Mouse (Mus musculus): ENCODE data around the gene Psmd4. TPM values are rescaled to one million over a fixed set of nuclear protein-coding genes. Genes with fewer than 3 reads are reported as not detected.

The Psmd4 gene
- polyA plus RNA-seq, 1 experiment = 457 TPM

DNA sequence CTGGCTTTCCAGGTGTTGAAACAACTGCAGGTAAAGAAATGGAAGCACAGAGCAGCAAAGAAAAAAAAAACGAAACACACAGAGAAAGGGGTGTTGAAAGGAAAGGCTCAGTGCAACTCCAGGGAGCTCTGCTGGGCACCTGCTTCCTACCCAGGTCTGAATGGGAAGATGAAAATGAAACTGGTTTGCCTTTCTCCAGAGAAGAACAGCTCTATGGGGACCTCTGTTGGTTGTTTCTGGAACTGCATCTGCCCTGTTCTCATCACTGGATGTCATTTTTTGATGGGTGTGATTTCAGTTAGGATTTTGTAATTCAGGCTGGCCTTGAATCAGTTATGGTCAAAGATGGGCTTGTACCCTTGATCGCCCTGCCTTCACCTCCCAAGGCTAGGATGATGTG lies 45.5 kb downstream of the Psmd4 start:
- TF ChIP-seq POLR2A (IDR thresholded peaks at IDR 0.05; ENCODE audit: insufficient read depth, low read depth, low read length) (no peak), CTCF (IDR thresholded peaks at IDR 0.05; ENCODE audit: insufficient read depth, low read depth, low read length) (no peak)
- Histone ChIP-seq H3K27ac (ENCODE audit: insufficient read depth, low read depth, low read length) (no peak overlapping the region), H3K4me3 (ENCODE audit: insufficient read depth, low read depth, low read length) (no peak overlapping the region), H3K4me1 (ENCODE audit: control insufficient read depth, insufficient read depth, low read length) (no peaks in the 10 kb centered on the region)
- WGBS = 32% methylated on average over 2 of the region's 2 CpGs

DNA sequence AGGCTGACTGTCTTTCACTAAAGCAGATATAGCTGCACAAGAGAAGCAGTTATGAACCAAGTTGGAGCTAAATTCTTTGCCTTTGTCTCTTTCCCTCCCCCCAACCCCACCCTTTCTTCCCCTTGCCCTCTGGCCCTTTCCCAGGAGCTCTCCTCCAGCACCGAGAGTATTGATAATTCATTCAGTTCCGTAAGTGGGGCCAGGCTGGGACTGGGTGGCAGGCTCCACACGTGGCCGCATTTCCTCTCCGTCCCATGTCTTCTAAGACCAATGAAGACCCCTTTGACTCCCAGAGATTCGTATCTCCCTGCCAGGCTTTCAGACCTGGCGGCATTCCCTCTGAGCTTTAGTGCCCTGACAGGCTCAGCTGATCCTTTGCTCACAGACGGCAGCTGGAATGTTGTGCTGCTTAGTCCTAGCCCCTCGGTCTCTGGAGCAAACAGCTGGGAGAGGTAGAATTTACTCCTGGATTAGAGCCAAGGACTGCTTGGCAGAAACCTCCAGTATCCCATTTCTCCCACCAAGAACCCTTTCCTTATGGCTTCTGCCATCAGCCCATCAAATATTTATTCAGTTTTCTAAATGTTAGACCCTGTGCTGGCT lies 53.2 kb downstream of the Psmd4 start:
- H3K4me3 ChIP-seq (ENCODE audit: insufficient read depth, low read depth, low read length) = no peak overlapping the region
- TF ChIP-seq POLR2A (IDR thresholded peaks at IDR 0.05; ENCODE audit: insufficient read depth, low read depth, low read length) = no peak
- no peak for TF ChIP-seq CTCF (IDR thresholded peaks at IDR 0.05; ENCODE audit: insufficient read depth, low read depth, low read length)
- no peak overlapping the region for H3K27ac ChIP-seq (ENCODE audit: insufficient read depth, low read depth, low read length)
- peaks cover 14% of the 10 kb centered on the region for H3K4me1 ChIP-seq (ENCODE audit: control insufficient read depth, insufficient read depth, low read length)
- WGBS = 23% methylated on average over 9 of the region's 9 CpGs

DNA sequence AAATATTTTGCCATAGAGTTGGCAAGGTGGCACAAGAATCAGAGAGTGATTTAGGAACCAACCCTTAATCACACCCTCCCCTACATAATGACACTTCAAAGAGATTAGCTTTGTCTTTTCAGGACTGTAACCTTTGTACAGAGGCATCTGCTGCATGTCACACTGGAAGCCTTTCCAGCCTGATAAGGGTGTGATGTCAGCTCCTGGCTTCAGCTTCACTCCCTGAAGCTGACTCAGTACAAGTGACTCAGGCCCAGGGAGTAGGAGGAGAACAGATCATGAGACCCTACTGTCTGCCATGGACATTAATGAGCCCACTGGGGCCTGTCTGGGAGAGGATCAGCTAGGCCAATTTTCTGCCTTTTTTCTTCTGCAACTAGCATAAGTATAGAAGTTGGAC lies 54.8 kb downstream of the Psmd4 start:
- TF ChIP-seq CTCF (IDR thresholded peaks at IDR 0.05; ENCODE audit: insufficient read depth, low read depth, low read length) (no peak), POLR2A (IDR thresholded peaks at IDR 0.05; ENCODE audit: insufficient read depth, low read depth, low read length) (no peak)
- peak overlapping the region; percentile 40; the same call in 1 of the 2 replicates for H3K27ac ChIP-seq (ENCODE audit: insufficient read depth, low read depth, low read length)
- H3K4me1 ChIP-seq (ENCODE audit: control insufficient read depth, insufficient read depth, low read length) = peaks cover 14% of the 10 kb centered on the region
- no peak overlapping the region for H3K4me3 ChIP-seq (ENCODE audit: insufficient read depth, low read depth, low read length)

DNA sequence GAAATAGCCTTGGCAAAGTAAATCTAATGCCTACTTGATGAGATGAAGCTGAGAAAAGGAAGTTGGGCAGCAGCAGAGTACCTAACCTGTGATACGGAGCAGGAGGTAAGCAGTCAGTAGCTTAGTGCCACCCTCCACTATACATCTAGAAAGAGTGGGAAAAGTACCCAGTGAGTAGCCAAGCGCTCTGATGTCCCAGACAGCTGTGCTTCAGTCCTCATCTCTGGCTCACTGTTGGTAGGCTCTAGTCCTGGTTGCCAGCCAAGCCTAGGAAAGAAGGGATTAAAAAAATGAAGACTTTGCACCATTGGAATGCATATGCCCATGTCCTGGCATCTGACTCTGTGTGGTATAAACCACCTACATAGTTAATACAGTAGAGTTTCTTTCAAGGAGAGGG lies 56.9 kb downstream of the Psmd4 start:
- Histone ChIP-seq H3K27ac (ENCODE audit: insufficient read depth, low read depth, low read length) (no peak overlapping the region), H3K4me1 (ENCODE audit: control insufficient read depth, insufficient read depth, low read length) (peaks cover 14% of the 10 kb centered on the region), H3K4me3 (ENCODE audit: insufficient read depth, low read depth, low read length) (no peak overlapping the region)
- TF ChIP-seq CTCF (IDR thresholded peaks at IDR 0.05; ENCODE audit: insufficient read depth, low read depth, low read length) (no peak), POLR2A (IDR thresholded peaks at IDR 0.05; ENCODE audit: insufficient read depth, low read depth, low read length) (no peak)
- 91% methylated on average over 2 of the region's 2 CpGs for WGBS

DNA sequence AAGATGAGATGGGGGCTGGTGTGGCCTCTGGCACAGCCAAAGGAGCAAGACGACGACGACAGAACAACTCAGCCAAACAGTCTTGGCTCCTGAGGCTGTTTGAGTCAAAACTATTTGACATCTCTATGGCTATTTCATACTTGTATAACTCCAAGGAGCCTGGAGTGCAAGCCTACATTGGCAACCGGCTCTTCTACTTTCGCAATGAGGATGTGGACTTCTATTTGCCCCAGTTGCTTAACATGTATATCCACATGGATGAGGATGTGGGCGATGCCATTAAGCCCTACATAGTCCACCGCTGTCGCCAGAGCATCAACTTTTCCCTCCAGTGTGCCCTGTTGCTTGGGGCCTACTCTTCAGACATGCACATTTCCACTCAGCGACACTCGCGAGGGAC lies 58.1 kb downstream of the Psmd4 start:
- TF ChIP-seq POLR2A (IDR thresholded peaks at IDR 0.05; ENCODE audit: insufficient read depth, low read depth, low read length) (no peak), CTCF (IDR thresholded peaks at IDR 0.05; ENCODE audit: insufficient read depth, low read depth, low read length) (no peak)
- WGBS = 91% methylated on average over 11 of the region's 11 CpGs

More for the DNA sequence above, 58.1 kb downstream of the Psmd4 start:
- Histone ChIP-seq H3K27ac (ENCODE audit: insufficient read depth, low read depth, low read length) (no peak overlapping the region), H3K4me1 (ENCODE audit: control insufficient read depth, insufficient read depth, low read length) (peaks cover 12% of the 10 kb centered on the region), H3K4me3 (ENCODE audit: insufficient read depth, low read depth, low read length) (no peak overlapping the region)

Other genes with a start within 250 kb of the Psmd4 start
- gene Pogz, start 205.0 kb downstream of the Psmd4 start, polyA plus RNA-seq (2012; ENCODE audit: insufficient read depth, insufficient read length, low replicate concordance, missing spikeins) = not detected in 2 replicates
- gene Psmb4, start 155.7 kb downstream of the Psmd4 start, polyA plus RNA-seq (2012; ENCODE audit: insufficient read depth, insufficient read length, low replicate concordance, missing spikeins) = not detected in 2 replicates
- not detected in 2 replicates for gene Selenbp1, start 109.6 kb downstream of the Psmd4 start, polyA plus RNA-seq (2012; ENCODE audit: insufficient read depth, insufficient read length, low replicate concordance, missing spikeins)
- not detected in 2 replicates for gene Rfx5, start 88.5 kb downstream of the Psmd4 start, polyA plus RNA-seq (2012; ENCODE audit: insufficient read depth, insufficient read length, low replicate concordance, missing spikeins)
- gene Pi4kb, start 67.9 kb downstream of the Psmd4 start, polyA plus RNA-seq (2012; ENCODE audit: insufficient read depth, insufficient read length, low replicate concordance, missing spikeins) = not detected in 2 replicates
- 132 TPM in 1 of 2 replicates, not detected in the other for gene Zfp687, start 27.2 kb downstream of the Psmd4 start, polyA plus RNA-seq (2012; ENCODE audit: insufficient read depth, insufficient read length, low replicate concordance, missing spikeins)
- gene Pip5k1a, start 64.3 kb upstream of the Psmd4 start, polyA plus RNA-seq (2012; ENCODE audit: insufficient read depth, insufficient read length, low replicate concordance, missing spikeins) = not detected in 2 replicates
- gene Vps72, start 68.4 kb upstream of the Psmd4 start, polyA plus RNA-seq (2012; ENCODE audit: insufficient read depth, insufficient read length, low replicate concordance, missing spikeins) = not detected in 2 replicates
- not detected in 2 replicates for gene Tmod4, start 81.9 kb upstream of the Psmd4 start, polyA plus RNA-seq (2012; ENCODE audit: insufficient read depth, insufficient read length, low replicate concordance, missing spikeins)
- not detected in 2 replicates for gene Scnm1, start 91.4 kb upstream of the Psmd4 start, polyA plus RNA-seq (2012; ENCODE audit: insufficient read depth, insufficient read length, low replicate concordance, missing spikeins)
- gene Lysmd1, start 91.5 kb upstream of the Psmd4 start, polyA plus RNA-seq (2012; ENCODE audit: insufficient read depth, insufficient read length, low replicate concordance, missing spikeins) = not detected in 2 replicates
- gene Tnfaip8l2, start 99.7 kb upstream of the Psmd4 start, polyA plus RNA-seq (2012; ENCODE audit: insufficient read depth, insufficient read length, low replicate concordance, missing spikeins) = not detected in 2 replicates
- gene Sema6c, start 117.8 kb upstream of the Psmd4 start, polyA plus RNA-seq (2012; ENCODE audit: insufficient read depth, insufficient read length, low replicate concordance, missing spikeins) = not detected in 2 replicates
- gene Gabpb2, start 175.3 kb upstream of the Psmd4 start, polyA plus RNA-seq (2012; ENCODE audit: insufficient read depth, insufficient read length, low replicate concordance, missing spikeins) = not detected in 2 replicates
- gene Cdc42se1, start 186.1 kb upstream of the Psmd4 start, polyA plus RNA-seq (2012; ENCODE audit: insufficient read depth, insufficient read length, low replicate concordance, missing spikeins) = 164 TPM in 1 of 2 replicates, not detected in the other
- gene Mllt11, start 189.6 kb upstream of the Psmd4 start, polyA plus RNA-seq (2012; ENCODE audit: insufficient read depth, insufficient read length, low replicate concordance, missing spikeins) = not detected in 2 replicates
- not detected in 2 replicates for gene Gm128, start 199.0 kb upstream of the Psmd4 start, polyA plus RNA-seq (2012; ENCODE audit: insufficient read depth, insufficient read length, low replicate concordance, missing spikeins)
- gene Bnipl, start 208.6 kb upstream of the Psmd4 start, polyA plus RNA-seq (2012; ENCODE audit: insufficient read depth, insufficient read length, low replicate concordance, missing spikeins) = not detected in 2 replicates
- not detected in 2 replicates for gene Mindy1, start 238.7 kb upstream of the Psmd4 start, polyA plus RNA-seq (2012; ENCODE audit: insufficient read depth, insufficient read length, low replicate concordance, missing spikeins)
- gene Prune1, start 239.5 kb upstream of the Psmd4 start, polyA plus RNA-seq (2012; ENCODE audit: insufficient read depth, insufficient read length, low replicate concordance, missing spikeins) = not detected in 2 replicates